Mouse (Mus musculus): ENCODE measurements around the gene Muc1. TPM values are rescaled to one million over a fixed set of nuclear protein-coding genes. Genes with fewer than 3 reads are reported as not detected.

Muc1 gene
- polyA plus RNA-seq, 1 experiment from 2014 or later, result 10.2 TPM

DNA sequence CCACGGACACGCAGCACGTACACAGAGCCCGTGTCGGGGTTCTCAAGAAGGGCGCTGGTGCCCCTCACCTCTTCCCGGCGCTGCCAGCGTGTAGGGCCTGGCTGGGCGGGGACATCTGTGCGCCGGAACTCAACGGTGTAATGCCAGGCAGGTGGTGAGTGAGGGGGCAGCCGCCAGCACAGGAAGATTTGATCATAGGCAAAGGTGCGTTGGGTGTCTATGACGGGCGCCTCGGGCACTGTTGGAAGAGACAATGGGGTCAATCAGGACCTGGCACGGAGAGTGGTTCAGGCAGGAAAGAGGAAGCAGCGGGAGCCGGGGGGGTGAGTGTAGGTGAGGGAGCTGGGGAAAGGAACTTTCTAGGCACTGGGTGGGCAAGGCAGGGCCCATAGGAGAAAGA lies 8.8 kb downstream of the Muc1 start:
- 92% methylated on average over 21 of the region's 21 CpGs for WGBS
- H3K9me3 ChIP-seq (replicated peaks), result no peaks in the 10 kb centered on the region
- no peaks in the 10 kb centered on the region for H3K27me3 ChIP-seq
- peaks cover 29% of the 10 kb centered on the region for H3K36me3 ChIP-seq
- 0 out of 2 replicates have a peak, but pooled peaks cover 11% of the 10 kb centered on the region for H3K4me1 ChIP-seq
- H3K27ac ChIP-seq (replicated peaks), result no peak overlapping the region
- no peak for ATAC-seq (ENCODE audit: insufficient number of reproducible peaks, low FRiP score, low TSS enrichment, low read depth)
- no peak overlapping the region for H3K4me2 ChIP-seq (replicated peaks)
- H3K4me3 ChIP-seq (replicated peaks), result no peak overlapping the region
- no peak overlapping the region for H3K9ac ChIP-seq

DNA sequence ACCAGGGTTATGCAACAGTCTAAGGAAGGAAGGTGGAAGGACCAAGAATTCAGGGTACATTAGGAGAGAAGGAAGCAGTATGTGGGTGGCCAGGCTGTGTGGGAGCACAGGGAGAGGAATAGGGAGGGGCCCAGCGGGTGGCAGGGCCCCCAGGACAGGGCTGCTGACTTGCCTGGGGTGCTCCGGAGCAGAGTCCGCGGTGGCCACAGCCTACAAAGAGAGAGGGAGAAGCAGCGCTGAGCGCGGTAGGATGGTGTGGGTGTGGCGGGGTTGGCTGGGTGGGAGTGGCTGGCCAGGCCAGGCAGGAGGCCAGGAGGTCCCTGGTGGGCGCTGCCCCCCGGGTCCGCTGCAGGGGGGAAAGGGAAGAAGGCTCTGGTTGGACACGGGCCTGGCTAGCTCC lies 9.6 kb downstream of the Muc1 start:
- Histone ChIP-seq H3K4me2 (replicated peaks) (no peak overlapping the region), H3K9ac (no peak overlapping the region), H3K4me1 (peaks cover 14% of the 10 kb centered on the region), H3K9me3 (replicated peaks) (no peaks in the 10 kb centered on the region), H3K4me3 (replicated peaks) (no peak overlapping the region), H3K27ac (replicated peaks) (no peak overlapping the region), H3K36me3 (peaks cover 29% of the 10 kb centered on the region), H3K27me3 (no peaks in the 10 kb centered on the region)
- peak; percentile 18; the same call in 1 of the 2 replicates for ATAC-seq (ENCODE audit: insufficient number of reproducible peaks, low FRiP score, low TSS enrichment, low read depth)
- WGBS, result 68% methylated on average over 11 of the region's 12 CpGs

DNA sequence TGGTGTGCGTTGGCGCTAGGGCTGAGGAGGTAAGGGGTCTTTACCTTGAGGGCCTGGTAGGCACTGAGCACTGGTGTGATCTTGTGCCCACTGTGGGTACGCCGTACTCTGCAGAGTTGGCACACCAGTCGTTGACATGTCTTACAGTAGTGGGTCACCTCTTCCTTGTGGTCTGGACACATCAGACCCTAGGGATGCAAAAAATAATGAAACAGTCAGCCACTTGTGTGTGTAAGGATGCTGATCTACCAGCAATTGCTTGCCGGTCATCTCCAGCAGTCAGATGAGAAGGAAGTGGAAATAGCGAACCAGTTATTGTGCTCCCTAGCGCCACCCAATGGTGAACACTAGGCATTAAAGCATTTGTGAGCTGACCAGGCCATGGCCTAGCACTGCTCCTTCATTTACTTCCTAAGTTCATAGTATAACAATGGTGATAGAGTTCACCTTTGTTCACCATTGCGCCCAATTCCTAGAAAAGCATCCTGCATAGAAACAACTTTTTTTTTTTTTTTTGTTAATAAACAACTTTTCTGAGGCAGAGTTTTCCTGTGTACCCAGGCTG lies 13.6 kb downstream of the Muc1 start:
- Histone ChIP-seq H3K4me1 (peaks cover 43% of the 10 kb centered on the region), H3K27me3 (no peaks in the 10 kb centered on the region), H3K27ac (replicated peaks) (no peak overlapping the region), H3K4me3 (replicated peaks) (no peak overlapping the region), H3K9me3 (replicated peaks) (no peaks in the 10 kb centered on the region), H3K36me3 (peaks cover 13% of the 10 kb centered on the region), H3K9ac (no peak overlapping the region), H3K4me2 (replicated peaks) (no peak overlapping the region)
- ATAC-seq (ENCODE audit: insufficient number of reproducible peaks, low FRiP score, low TSS enrichment, low read depth), result no peak
- WGBS, result 71% methylated on average over 9 of the region's 9 CpGs

DNA sequence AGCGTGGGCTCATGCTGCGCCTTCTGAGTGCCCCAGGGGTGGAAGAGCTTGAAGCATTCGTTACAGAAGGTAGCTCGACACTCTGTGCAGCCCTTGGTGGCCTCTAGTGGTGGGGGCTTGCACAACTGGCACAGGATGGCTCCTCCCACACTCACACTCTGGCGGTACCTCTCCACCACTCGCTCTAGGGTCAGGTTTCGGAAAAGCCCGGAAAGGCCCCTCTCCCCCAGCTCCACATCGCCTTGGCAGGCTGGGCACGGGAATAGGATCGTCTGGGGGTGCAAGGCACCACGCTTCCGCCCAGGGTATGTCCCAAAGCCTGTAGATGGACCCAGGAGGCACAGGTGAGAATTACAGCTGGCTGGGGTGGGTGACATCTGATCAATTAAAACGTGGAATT lies 14.8 kb downstream of the Muc1 start:
- peak overlapping the region; percentile 79 for H3K4me2 ChIP-seq (replicated peaks)
- 0 out of 2 replicates have a peak, but pooled peaks cover 9% of the 10 kb centered on the region for H3K36me3 ChIP-seq
- 0 out of 2 replicates have a peak overlapping the region, but pooled peaks have one; percentile 5 for H3K27ac ChIP-seq (replicated peaks)
- H3K27me3 ChIP-seq, result no peaks in the 10 kb centered on the region
- peak overlapping the region; percentile 6; the same call in 1 of the 2 replicates for H3K9ac ChIP-seq
- H3K4me1 ChIP-seq, result peaks cover 47% of the 10 kb centered on the region
- 10% methylated on average over 14 of the region's 14 CpGs for WGBS
- peak overlapping the region; percentile 75 for H3K4me3 ChIP-seq (replicated peaks)
- H3K9me3 ChIP-seq (replicated peaks), result no peaks in the 10 kb centered on the region
- peak; percentile 49 for ATAC-seq (ENCODE audit: insufficient number of reproducible peaks, low FRiP score, low TSS enrichment, low read depth)

DNA sequence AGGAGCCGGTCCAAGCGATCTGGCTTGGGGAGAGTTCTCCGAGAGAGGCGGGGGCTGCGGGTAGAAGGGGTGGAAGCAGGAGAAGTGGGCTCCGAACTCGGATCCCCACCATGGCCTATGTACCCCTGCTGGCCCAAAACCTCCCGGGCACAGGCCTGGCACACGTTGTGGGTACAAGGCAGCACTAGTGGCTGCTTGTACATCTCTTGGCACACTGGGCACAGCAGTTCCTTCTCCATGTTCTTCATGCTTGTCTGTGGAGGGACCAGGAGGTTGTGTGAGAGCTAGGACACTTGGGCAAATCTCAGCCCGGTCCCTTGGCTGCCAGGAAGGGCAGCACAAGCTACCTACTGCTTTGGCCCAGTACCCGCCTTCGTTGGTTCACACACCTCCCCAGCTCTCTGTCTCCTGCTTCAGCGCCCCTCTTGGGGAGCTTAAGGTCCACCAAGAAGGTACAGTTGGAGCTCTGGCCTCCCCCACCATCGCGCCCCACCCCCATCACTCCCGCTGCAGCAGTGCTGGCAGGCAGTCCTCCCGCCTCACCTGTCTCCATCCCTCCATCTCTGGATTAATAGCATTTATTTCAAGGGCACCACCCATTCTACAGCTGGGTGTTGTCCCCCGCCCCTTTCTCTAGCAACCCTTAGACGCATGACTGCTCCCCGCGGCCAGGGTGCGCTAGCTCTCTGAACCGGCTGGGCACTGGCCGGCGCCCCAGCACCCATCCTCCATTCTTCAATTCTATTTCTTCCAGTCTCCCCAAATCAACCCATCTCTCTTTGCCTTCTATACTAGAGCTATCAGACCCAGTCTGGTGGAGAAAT lies 15.5 kb downstream of the Muc1 start:
- Histone ChIP-seq H3K36me3 (peaks cover 10% of the 10 kb centered on the region), H3K4me3 (replicated peaks) (peak overlapping the region; percentile 75), H3K27me3 (no peaks in the 10 kb centered on the region), H3K9ac (peak overlapping the region; percentile 39), H3K4me1 (peaks cover 46% of the 10 kb centered on the region), H3K9me3 (replicated peaks) (no peaks in the 10 kb centered on the region), H3K4me2 (replicated peaks) (peak overlapping the region; percentile 79), H3K27ac (replicated peaks) (peak overlapping the region; percentile 72)
- no peak for ATAC-seq (ENCODE audit: insufficient number of reproducible peaks, low FRiP score, low TSS enrichment, low read depth)
- WGBS, result 12% methylated on average over 25 of the region's 25 CpGs

DNA sequence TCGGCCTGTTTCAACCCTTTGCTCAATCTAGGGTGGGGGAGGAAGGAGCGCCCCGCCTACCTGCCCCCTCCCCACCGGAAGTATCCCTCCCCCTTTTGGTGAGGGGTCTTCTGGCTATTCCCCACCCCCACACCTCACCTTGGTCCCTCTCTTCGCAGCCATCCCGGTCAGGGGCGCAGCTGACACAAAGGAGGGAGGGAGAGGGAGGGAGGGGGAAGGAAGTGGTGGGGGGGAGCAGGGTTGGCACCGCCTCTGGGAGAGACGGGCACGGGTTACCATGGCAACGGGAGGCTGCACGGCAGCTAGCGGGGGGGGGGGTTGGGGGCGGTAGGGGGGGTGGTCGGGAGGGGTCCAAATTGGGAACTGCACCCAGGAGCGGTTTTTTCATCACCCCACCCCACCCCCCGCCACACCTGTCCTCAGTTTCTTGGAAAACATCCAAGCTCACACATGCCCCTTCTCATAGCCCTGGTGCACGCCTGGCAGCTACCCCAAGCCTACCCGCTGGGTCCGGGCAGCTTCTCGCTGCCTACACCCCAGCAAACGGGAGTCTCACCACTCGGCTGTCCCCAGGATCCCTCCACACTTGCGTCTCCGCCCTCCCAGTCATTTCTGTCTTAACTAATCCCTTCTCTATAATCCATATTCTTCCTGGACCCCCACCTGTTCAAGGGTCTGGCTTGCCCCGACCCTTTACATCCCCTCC lies 16.3 kb downstream of the Muc1 start:
- peak overlapping the region; percentile 79 for H3K27ac ChIP-seq (replicated peaks)
- H3K4me1 ChIP-seq, result peaks cover 46% of the 10 kb centered on the region
- H3K27me3 ChIP-seq, result no peaks in the 10 kb centered on the region
- peaks cover 16% of the 10 kb centered on the region for H3K36me3 ChIP-seq
- peak overlapping the region; percentile 75 for H3K4me3 ChIP-seq (replicated peaks)
- WGBS, result 3% methylated on average over 16 of the region's 26 CpGs
- peak overlapping the region; percentile 39 for H3K9ac ChIP-seq
- H3K9me3 ChIP-seq (replicated peaks), result no peaks in the 10 kb centered on the region
- ATAC-seq (ENCODE audit: insufficient number of reproducible peaks, low FRiP score, low TSS enrichment, low read depth), result no peak
- H3K4me2 ChIP-seq (replicated peaks), result peak overlapping the region; percentile 79

DNA sequence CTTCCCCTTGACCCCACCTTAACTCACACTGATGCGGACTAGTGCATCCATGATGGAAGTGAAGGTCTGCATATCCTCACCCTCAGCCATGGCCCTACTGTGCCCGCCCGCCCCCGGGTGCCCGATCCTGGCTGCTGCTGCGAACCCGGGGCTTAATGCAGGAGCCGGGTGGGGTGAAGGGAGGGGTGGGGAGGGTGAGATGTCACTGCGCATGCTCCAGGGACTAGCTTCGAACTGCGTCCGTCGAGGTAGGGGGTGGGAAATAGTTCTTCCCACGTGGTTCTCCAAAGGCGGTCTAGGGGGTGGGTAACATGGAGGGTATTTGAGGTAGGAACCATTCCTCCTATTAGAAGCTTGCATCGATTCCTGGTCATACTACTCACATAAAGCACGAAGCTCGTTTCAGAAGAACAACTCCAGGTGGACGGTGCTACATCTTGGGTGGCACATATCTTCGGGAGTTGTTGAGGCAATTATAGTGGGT lies 16.9 kb downstream of the Muc1 start, which contains the start of gene Krtcap2:
Gene Krtcap2, plus strand, starts transcription at position 279 of the 484 bp plus-strand sequence.
- ATAC-seq (ENCODE audit: insufficient number of reproducible peaks, low FRiP score, low TSS enrichment, low read depth), result peak; percentile 34; the same call in 1 of the 2 replicates
- Histone ChIP-seq H3K27me3 (no peaks in the 10 kb centered on the region), H3K4me1 (peaks cover 51% of the 10 kb centered on the region), H3K27ac (replicated peaks) (peak within 1 kb of the TSS; percentile 79), H3K9ac (peak within 1 kb of the TSS; percentile 79), H3K4me3 (replicated peaks) (peak within 1 kb of the TSS; percentile 75), H3K36me3 (peaks cover 16% of the 10 kb centered on the region), H3K9me3 (replicated peaks) (no peaks in the 10 kb centered on the region), H3K4me2 (replicated peaks) (peak within 1 kb of the TSS; percentile 79)
- 4% methylated on average over 20 of the region's 20 CpGs for WGBS

DNA sequence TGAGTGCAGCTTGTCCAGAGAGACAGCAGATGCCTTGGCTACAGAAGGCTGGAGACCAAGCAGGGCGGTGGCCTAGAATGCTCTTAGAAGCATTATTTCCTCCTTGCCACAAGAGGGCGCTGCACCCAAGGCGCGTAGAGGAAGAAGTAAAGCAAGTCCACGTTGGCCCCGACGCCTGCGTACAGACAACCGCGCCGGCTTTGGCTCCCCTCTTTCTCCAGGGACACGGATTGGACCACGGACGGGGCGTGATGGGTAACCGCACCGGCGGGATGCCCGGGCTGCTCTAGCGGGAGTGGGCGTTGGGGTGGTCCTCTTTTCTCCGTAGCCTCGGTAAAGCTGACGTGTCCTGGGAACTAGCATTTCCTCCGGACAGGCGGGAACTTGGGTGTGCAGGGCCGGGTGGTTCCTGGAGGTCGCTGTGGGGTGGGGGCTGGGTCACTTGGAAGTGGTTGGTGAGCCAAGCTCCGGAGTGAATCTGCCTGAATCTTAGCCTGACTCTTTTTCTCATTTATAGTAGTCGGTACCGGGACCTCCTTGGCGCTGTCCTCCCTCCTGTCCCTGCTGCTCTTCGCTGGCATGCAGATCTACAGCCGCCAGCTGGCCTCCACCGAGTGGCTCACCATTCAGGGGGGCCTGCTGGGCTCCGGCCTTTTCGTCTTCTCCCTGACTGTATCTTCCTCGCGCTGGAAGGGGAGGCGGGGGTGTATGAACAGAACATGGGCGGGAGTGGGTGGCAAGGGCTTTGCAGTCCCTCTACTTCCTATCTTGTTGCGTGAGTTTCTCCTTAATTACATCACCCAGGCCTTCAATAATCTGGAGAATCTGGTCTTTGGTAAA lies 17.6 kb downstream of the Muc1 start, which contains the start of gene Trim46:
Gene Trim46, minus strand, starts transcription at position 49 of the 840 bp plus-strand sequence.
- Histone ChIP-seq H3K27ac (replicated peaks) (peak within 1 kb of the TSS; percentile 79), H3K4me1 (peaks cover 58% of the 10 kb centered on the region)
- WGBS, result under 1% methylated on average over 40 of the region's 42 CpGs

DNA sequence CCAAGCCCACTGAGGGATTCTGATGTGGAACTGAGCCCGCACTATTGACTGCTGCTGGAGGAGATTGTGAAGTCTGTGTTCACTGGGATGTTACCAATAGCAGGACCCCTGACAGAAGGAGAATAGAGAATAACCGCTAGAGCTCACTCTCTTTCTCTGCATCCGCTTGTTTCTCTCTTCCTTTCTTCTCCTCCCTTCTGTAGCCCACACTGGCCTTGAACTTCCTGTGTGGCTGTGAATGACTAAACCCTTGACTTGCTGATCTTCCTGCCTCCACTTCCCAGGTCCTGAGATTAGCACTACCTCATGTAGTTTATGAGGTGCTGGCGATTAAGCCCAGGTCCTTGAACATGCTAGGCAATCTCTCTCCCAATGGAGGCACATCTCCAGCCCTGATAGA lies 18.6 kb downstream of the Muc1 start:
- Histone ChIP-seq H3K4me2 (replicated peaks) (peak overlapping the region; percentile 79), H3K9me3 (replicated peaks) (no peaks in the 10 kb centered on the region), H3K27ac (replicated peaks) (no peak overlapping the region), H3K4me3 (replicated peaks) (peak overlapping the region; percentile 75), H3K36me3 (peaks cover 7% of the 10 kb centered on the region), H3K9ac (peak overlapping the region; percentile 79; the same call in 1 of the 2 replicates), H3K27me3 (no peaks in the 10 kb centered on the region), H3K4me1 (peaks cover 61% of the 10 kb centered on the region)
- no peak for ATAC-seq (ENCODE audit: insufficient number of reproducible peaks, low FRiP score, low TSS enrichment, low read depth)
- 89% methylated on average over 4 of the region's 4 CpGs for WGBS

More for the DNA sequence above, 17.6 kb downstream of the Muc1 start, which contains the start of gene Trim46:
- no peaks in the 10 kb centered on the region for H3K27me3 ChIP-seq
- H3K9ac ChIP-seq, result peak within 1 kb of the TSS; percentile 79
- ATAC-seq (ENCODE audit: insufficient number of reproducible peaks, low FRiP score, low TSS enrichment, low read depth), result peak; percentile 71
- peak within 1 kb of the TSS; percentile 79 for H3K4me2 ChIP-seq (replicated peaks)
- H3K4me3 ChIP-seq (replicated peaks), result peak within 1 kb of the TSS; percentile 75
- no peaks in the 10 kb centered on the region for H3K9me3 ChIP-seq (replicated peaks)
- H3K36me3 ChIP-seq, result peaks cover 14% of the 10 kb centered on the region

DNA sequence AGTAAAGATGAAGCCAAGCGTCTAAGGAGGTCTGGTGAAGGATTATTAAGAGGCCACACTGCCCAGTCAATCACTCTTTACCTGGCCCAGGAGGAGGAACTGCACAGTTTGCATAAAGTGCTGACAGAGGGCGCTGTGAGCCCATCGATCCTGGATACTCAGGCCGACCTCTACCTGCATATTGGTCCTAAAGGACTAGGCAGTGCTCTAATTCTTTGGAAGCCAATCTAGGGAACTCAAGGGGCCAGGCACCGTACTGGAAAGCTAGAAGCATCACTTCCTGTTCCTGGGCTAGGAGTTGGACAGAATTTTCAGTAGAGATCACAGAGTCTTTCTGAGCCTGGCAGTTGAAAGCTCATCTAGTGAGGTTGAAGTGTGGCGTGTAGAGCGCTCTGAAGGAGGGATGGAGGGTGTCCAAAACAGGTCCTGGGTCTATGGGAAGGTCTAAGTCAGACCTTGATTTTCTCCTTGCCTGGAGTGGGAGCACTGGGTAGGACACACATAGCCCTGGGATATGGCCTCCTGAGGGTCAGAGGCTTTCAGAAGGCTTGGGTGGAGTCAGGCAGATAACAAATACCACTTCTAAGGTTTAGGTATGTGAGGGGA lies 21.7 kb downstream of the Muc1 start:
- Histone ChIP-seq H3K36me3 (peaks cover 7% of the 10 kb centered on the region), H3K9ac (no peak overlapping the region), H3K4me3 (replicated peaks) (no peak overlapping the region), H3K4me2 (replicated peaks) (no peak overlapping the region), H3K27me3 (no peaks in the 10 kb centered on the region), H3K4me1 (peaks cover 34% of the 10 kb centered on the region), H3K27ac (replicated peaks) (0 out of 2 replicates have a peak overlapping the region, but pooled peaks have one; percentile 7), H3K9me3 (replicated peaks) (no peaks in the 10 kb centered on the region)
- ATAC-seq (ENCODE audit: insufficient number of reproducible peaks, low FRiP score, low TSS enrichment, low read depth), result no peak
- WGBS, result 13% methylated on average over 7 of the region's 7 CpGs

Measured in embryonic facial prominence, embryonic 15.5 days (tissue).